Mouse (Mus musculus): ENCODE measurements at regions not wholly inside any gene's neighbourhood (a gene's known extent, or its start where the extent isn't known, plus 50 kb on each side); places are given as distances from the start of the nearest gene placed in this dataset.

DNA sequence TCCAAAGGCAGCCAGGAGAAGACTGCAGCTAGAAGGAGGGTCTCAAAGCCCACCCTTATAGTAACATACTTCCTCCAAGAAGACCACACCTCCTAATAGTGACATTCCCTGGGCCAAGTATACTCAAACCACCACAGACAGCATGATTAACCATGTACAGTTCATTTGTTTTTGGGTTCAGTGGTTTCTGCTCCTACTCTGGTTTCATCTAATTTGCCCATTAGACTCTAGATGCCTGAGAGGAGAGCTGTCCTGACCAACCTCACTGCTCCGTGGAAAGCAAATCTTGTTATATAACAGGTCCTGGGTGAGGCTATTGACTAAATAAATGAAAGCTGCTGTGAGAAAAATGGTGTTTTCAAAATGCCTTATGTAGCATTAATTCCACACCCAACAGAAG lies 272.2 kb downstream of the Hace1 start:
- TF ChIP-seq CTCF (IDR thresholded peaks at IDR 0.05; ENCODE audit: extremely low read depth, insufficient read depth, low read length) (no peak), POLR2A (IDR thresholded peaks at IDR 0.05; ENCODE audit: extremely low read depth, insufficient read depth, low read length) (no peak)
